Mouse (Mus musculus): ENCODE measurements at regions not wholly inside any gene's neighbourhood (a gene's known extent, or its start where the extent isn't known, plus 50 kb on each side); places are given as distances from the start of the nearest gene placed in this dataset.

DNA sequence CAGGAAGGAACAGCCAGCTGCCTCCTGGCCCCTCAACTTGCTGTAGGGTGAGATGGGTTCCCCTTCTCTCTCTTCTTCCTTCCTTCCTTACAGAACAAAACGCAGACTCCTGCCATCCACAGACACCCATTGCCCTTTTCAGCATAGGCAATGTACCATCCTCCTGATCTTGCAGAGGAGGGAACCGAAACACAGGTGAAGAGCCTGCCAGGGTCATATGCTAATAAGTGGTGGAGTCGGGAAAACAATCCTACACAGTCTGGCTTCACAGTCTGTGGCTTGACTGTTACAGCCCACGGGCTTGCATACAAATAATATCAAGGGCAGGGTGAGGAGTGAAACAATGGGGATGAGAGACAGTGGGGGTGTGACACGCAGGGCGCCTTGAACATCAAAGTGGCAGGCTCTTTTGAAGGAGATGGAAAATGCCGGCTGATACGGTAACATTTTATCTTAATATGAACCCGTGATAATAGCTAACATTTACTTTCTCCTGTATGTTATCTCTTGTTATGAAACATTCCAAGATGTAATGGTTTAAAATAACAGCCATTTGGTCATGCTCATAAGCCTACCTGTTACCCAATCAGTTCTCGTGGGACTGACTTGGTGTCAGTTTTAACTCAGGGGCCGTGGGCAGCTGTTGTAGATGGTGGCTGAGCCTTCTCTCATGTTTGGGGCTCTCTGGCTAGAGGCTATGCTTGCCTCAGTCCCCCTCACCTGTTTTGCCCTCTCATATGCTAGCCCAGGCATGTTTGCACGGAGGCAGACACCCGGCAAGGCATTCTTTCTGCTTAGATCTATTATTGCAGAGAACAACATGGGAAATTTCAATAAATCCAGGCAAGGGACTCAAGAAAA lies 169.4 kb upstream of the Runx1 start:
- no peak overlapping the region for H3K4me2 ChIP-seq (ENCODE audit: low read depth, low read length)
- no peak overlapping the region for H3K27ac ChIP-seq (ENCODE audit: low read length)
- H3K9me3 ChIP-seq (replicated peaks; ENCODE audit: control insufficient read depth, low read length), result 0 out of 2 replicates have a peak, but pooled peaks cover 2% of the 10 kb centered on the region
- H3K9ac ChIP-seq (ENCODE audit: low read depth, low read length), result no peak overlapping the region
- no peaks in the 10 kb centered on the region for H3K4me1 ChIP-seq (ENCODE audit: control insufficient read depth, low read depth, low read length)
- no peak overlapping the region for H3K4me3 ChIP-seq (ENCODE audit: low read depth, low read length)
- H3K36me3 ChIP-seq (ENCODE audit: control insufficient read depth, insufficient read depth), result no peaks in the 10 kb centered on the region
- WGBS (ENCODE audit: insufficient replicate concordance), result 51% methylated on average over 13 of the region's 13 CpGs
- no peaks in the 10 kb centered on the region for H3K27me3 ChIP-seq (ENCODE audit: control insufficient read depth, insufficient read depth, low read depth, low read length)
- no peak for ATAC-seq (ENCODE audit: low read depth)

DNA sequence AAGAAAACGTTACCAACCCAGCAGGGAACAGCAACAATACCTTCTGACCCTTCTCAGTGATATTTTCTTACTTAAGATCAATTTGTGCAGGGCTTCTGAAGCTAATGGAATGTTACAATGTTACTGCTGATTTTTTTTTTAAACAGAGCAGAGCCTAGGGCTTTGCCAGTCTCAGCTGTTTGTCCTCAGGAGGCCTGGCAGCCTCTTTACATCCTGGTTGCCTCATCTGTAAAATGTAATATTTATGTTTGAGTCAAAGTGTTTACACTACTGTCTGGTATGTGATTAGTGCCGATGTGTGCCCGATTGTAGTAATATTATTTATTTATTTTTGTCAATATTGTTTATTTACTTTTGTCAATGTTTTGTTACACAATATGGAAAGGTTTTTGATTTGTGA lies 166.9 kb upstream of the Runx1 start:
- no peak for ATAC-seq (ENCODE audit: low read depth)
- WGBS (ENCODE audit: insufficient replicate concordance), result 53% methylated on average over 3 of the region's 3 CpGs
- Histone ChIP-seq H3K9me3 (replicated peaks; ENCODE audit: control insufficient read depth, low read length) (no peaks in the 10 kb centered on the region), H3K27me3 (ENCODE audit: control insufficient read depth, insufficient read depth, low read depth, low read length) (no peaks in the 10 kb centered on the region), H3K4me2 (ENCODE audit: low read depth, low read length) (no peak overlapping the region), H3K27ac (ENCODE audit: low read length) (no peak overlapping the region), H3K36me3 (ENCODE audit: control insufficient read depth, insufficient read depth) (no peaks in the 10 kb centered on the region), H3K9ac (ENCODE audit: low read depth, low read length) (no peak overlapping the region), H3K4me1 (ENCODE audit: control insufficient read depth, low read depth, low read length) (no peaks in the 10 kb centered on the region), H3K4me3 (ENCODE audit: low read depth, low read length) (no peak overlapping the region)

DNA sequence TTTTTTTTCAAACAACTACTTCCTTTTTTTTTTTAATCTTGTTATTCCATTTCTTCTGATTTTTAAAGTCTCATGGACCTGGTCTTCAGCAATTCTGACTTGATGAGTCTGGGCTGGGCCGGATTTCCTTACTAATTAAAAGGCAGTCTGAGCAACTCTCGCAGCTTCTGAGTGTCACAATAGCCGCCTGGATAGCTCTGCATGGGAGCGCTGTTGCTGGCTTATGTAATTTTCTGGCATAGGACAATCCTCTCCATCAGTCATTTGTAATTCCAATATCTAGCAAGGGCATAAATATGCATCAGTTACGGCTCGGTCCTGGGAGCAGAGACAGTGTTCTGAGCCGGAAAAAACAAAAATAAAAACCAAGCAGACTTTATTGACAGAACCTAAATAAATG lies 165.5 kb upstream of the Runx1 start:
- no peaks in the 10 kb centered on the region for H3K9me3 ChIP-seq (replicated peaks; ENCODE audit: control insufficient read depth, low read length)
- no peak overlapping the region for H3K4me2 ChIP-seq (ENCODE audit: low read depth, low read length)
- no peaks in the 10 kb centered on the region for H3K27me3 ChIP-seq (ENCODE audit: control insufficient read depth, insufficient read depth, low read depth, low read length)
- no peak overlapping the region for H3K4me3 ChIP-seq (ENCODE audit: low read depth, low read length)
- no peak overlapping the region for H3K27ac ChIP-seq (ENCODE audit: low read length)
- WGBS (ENCODE audit: insufficient replicate concordance), result 67% methylated on average over 7 of the region's 7 CpGs
- no peak for ATAC-seq (ENCODE audit: low read depth)
- no peaks in the 10 kb centered on the region for H3K36me3 ChIP-seq (ENCODE audit: control insufficient read depth, insufficient read depth)
- H3K4me1 ChIP-seq (ENCODE audit: control insufficient read depth, low read depth, low read length), result no peaks in the 10 kb centered on the region
- H3K9ac ChIP-seq (ENCODE audit: low read depth, low read length), result no peak overlapping the region

DNA sequence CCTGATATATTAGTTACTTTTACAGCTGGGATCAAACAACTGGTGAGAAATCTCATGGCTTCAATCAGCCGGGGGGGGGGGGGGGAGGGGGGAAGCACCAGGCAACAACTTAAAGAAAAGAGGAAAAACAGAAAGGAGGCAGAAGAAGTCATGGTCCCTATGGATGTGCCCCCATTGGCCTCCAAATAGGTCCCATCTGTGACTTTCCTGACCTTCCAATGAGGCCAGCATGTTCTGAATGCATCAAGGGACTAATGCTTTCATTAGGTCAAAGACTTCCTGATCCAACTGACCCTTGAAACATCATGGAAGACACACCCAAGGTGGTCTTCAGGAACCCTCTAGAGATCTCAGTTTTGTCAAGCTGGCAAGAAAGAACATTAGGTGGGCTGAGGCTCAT lies 162.5 kb upstream of the Runx1 start:
- H3K9ac ChIP-seq (ENCODE audit: low read depth, low read length), result no peak overlapping the region
- no peak overlapping the region for H3K4me3 ChIP-seq (ENCODE audit: low read depth, low read length)
- 29% methylated on average over 1 of the region's 1 CpGs for WGBS (ENCODE audit: insufficient replicate concordance)
- H3K4me2 ChIP-seq (ENCODE audit: low read depth, low read length), result no peak overlapping the region
- no peaks in the 10 kb centered on the region for H3K27me3 ChIP-seq (ENCODE audit: control insufficient read depth, insufficient read depth, low read depth, low read length)
- no peaks in the 10 kb centered on the region for H3K36me3 ChIP-seq (ENCODE audit: control insufficient read depth, insufficient read depth)
- H3K4me1 ChIP-seq (ENCODE audit: control insufficient read depth, low read depth, low read length), result no peaks in the 10 kb centered on the region
- no peak for ATAC-seq (ENCODE audit: low read depth)
- H3K9me3 ChIP-seq (replicated peaks; ENCODE audit: control insufficient read depth, low read length), result no peaks in the 10 kb centered on the region
- H3K27ac ChIP-seq (ENCODE audit: low read length), result no peak overlapping the region

DNA sequence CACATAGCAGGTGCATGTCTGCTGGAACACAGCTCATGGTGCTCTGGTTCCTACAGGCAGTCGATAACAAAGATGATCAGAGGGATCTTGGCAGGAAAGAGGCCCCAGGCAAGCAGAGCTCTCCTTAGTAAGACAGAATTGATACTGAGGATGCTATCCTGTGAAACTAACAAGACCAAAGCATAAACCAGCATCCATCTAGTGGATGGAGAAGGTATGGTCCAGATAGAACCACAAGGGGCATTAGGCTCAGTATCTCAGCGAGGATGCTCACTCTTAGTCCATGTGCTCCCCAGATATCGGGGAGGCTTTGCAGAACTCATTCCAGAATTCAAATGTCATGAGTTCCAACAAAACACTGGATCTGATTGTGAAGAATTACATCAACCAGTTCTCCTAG lies 162.1 kb upstream of the Runx1 start:
- H3K9me3 ChIP-seq (replicated peaks; ENCODE audit: control insufficient read depth, low read length), result no peaks in the 10 kb centered on the region
- H3K4me1 ChIP-seq (ENCODE audit: control insufficient read depth, low read depth, low read length), result no peaks in the 10 kb centered on the region
- no peak overlapping the region for H3K4me2 ChIP-seq (ENCODE audit: low read depth, low read length)
- no peaks in the 10 kb centered on the region for H3K27me3 ChIP-seq (ENCODE audit: control insufficient read depth, insufficient read depth, low read depth, low read length)
- no peak overlapping the region for H3K9ac ChIP-seq (ENCODE audit: low read depth, low read length)
- WGBS (ENCODE audit: insufficient replicate concordance), result 70% methylated on average over 3 of the region's 3 CpGs
- H3K36me3 ChIP-seq (ENCODE audit: control insufficient read depth, insufficient read depth), result no peaks in the 10 kb centered on the region
- ATAC-seq (ENCODE audit: low read depth), result no peak
- no peak overlapping the region for H3K4me3 ChIP-seq (ENCODE audit: low read depth, low read length)
- H3K27ac ChIP-seq (ENCODE audit: low read length), result no peak overlapping the region

DNA sequence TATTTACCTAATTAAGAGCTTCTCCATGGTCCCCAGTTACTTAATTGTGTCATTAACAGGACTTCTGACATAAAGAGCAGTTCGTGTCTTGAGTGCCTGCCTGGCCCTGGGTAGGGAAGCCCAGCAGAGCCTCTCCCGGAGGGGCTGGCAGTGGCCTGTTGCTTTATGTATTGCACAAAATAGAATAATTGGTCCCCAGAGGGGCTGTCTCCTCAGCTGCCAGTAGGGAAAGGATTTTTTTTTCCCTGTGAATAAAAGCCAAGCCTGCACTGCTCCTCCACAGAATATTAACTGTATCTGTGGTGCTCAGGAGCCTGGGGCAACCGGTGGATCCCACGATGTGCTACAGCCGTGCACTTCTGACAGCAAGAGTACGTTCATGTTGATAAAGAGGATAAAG lies 159.8 kb upstream of the Runx1 start:
- no peak for ATAC-seq (ENCODE audit: low read depth)
- H3K9ac ChIP-seq (ENCODE audit: low read depth, low read length), result no peak overlapping the region

DNA sequence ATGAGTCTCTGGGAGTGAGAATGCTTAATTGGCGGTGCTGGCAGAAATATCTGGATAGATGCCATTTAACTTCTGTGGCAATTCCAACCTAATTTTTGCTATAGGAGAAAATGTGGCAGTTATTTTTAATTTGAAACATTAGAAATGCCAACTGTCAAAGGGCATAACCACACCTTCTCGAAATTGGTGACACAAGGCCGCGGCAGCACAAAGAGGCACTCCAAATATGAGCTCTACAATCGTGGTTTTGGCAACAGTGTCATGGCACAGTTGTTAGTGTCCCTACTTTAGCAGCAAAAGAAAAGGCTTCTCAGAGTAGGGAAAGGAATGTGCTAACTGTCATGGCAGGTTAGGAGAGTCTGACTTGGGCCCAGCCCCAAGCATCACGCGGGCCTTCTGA lies 157.0 kb upstream of the Runx1 start:
- H3K4me2 ChIP-seq (ENCODE audit: low read depth, low read length), result no peak overlapping the region
- H3K36me3 ChIP-seq (ENCODE audit: control insufficient read depth, insufficient read depth), result no peaks in the 10 kb centered on the region
- H3K27me3 ChIP-seq (ENCODE audit: control insufficient read depth, insufficient read depth, low read depth, low read length), result no peaks in the 10 kb centered on the region
- no peak overlapping the region for H3K27ac ChIP-seq (ENCODE audit: low read length)
- H3K4me3 ChIP-seq (ENCODE audit: low read depth, low read length), result no peak overlapping the region
- H3K4me1 ChIP-seq (ENCODE audit: control insufficient read depth, low read depth, low read length), result no peaks in the 10 kb centered on the region
- WGBS (ENCODE audit: insufficient replicate concordance), result 80% methylated on average over 7 of the region's 7 CpGs
- no peaks in the 10 kb centered on the region for H3K9me3 ChIP-seq (replicated peaks; ENCODE audit: control insufficient read depth, low read length)
- no peak for ATAC-seq (ENCODE audit: low read depth)
- H3K9ac ChIP-seq (ENCODE audit: low read depth, low read length), result no peak overlapping the region

More for the DNA sequence above, 159.8 kb upstream of the Runx1 start:
- Histone ChIP-seq H3K27me3 (ENCODE audit: control insufficient read depth, insufficient read depth, low read depth, low read length) (no peaks in the 10 kb centered on the region), H3K4me2 (ENCODE audit: low read depth, low read length) (no peak overlapping the region), H3K9me3 (replicated peaks; ENCODE audit: control insufficient read depth, low read length) (no peaks in the 10 kb centered on the region), H3K4me3 (ENCODE audit: low read depth, low read length) (no peak overlapping the region), H3K36me3 (ENCODE audit: control insufficient read depth, insufficient read depth) (no peaks in the 10 kb centered on the region), H3K4me1 (ENCODE audit: control insufficient read depth, low read depth, low read length) (no peaks in the 10 kb centered on the region), H3K27ac (ENCODE audit: low read length) (no peak overlapping the region)
- whole genome bisulfite sequencing (ENCODE audit: insufficient replicate concordance), result 54% methylated on average over 6 of the region's 6 CpGs

DNA sequence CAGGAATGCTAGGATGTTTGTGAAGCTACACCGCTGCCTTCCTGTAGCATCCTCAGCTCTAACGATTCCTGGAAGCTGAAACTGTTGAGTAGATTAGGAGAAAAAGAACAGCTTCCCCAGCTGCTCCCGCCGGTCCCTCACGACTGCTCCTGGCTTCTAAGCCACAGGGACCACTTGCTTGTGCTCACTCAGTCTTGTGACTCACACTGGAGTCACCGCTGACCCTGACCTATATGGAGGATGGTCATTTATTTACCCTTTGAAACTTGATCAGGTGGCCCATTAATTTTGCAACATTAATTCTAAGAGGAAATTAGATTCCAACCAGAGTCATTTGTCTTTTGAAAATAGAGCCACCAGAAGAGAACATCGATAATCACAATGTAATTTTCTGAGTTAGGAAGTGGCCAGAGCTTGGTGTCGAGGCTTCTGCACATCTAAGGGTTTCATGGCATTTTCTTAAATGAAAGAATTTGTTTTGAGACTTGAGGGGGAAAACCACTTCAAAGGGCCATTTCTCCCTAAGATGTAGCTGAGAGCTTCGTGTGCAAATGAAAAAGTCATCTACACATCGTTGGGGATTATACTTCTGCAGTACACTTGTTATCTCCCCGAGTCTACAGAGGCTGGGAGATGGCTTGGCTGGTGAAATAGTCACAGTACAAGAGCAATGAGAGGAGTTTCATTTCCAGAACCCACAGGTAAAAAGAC lies 153.8 kb upstream of the Runx1 start:
- no peak for ATAC-seq (ENCODE audit: low read depth)

DNA sequence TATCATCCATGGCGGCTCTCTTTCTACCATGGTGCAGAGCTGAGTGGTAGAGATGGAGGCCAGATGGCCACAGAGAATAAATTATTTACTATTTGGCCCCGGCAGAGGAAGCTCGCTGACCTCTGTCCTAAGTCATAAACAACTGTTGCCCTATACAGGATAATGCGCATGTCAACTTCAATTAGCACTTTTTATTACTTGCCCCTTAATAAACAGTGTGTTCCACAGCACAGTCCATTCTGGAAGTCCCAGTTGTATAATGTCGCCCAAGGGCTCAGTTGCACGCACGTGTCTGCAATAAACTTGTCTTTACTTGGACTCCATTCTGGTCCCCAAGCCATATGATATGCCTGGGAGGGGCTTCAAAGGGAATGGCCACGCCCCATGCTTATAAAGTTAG lies 150.1 kb upstream of the Runx1 start:
- H3K36me3 ChIP-seq (ENCODE audit: control insufficient read depth, insufficient read depth), result no peaks in the 10 kb centered on the region
- no peak for ATAC-seq (ENCODE audit: low read depth)
- 76% methylated on average over 8 of the region's 8 CpGs for WGBS (ENCODE audit: insufficient replicate concordance)
- H3K27me3 ChIP-seq (ENCODE audit: control insufficient read depth, insufficient read depth, low read depth, low read length), result no peaks in the 10 kb centered on the region
- no peaks in the 10 kb centered on the region for H3K9me3 ChIP-seq (replicated peaks; ENCODE audit: control insufficient read depth, low read length)
- H3K27ac ChIP-seq (ENCODE audit: low read length), result no peak overlapping the region
- no peak overlapping the region for H3K9ac ChIP-seq (ENCODE audit: low read depth, low read length)
- no peak overlapping the region for H3K4me3 ChIP-seq (ENCODE audit: low read depth, low read length)
- no peak overlapping the region for H3K4me2 ChIP-seq (ENCODE audit: low read depth, low read length)
- H3K4me1 ChIP-seq (ENCODE audit: control insufficient read depth, low read depth, low read length), result no peaks in the 10 kb centered on the region

More for the DNA sequence above, 153.8 kb upstream of the Runx1 start:
- H3K36me3 ChIP-seq (ENCODE audit: control insufficient read depth, insufficient read depth), result no peaks in the 10 kb centered on the region
- WGBS (ENCODE audit: insufficient replicate concordance), result 60% methylated on average over 11 of the region's 11 CpGs
- no peak overlapping the region for H3K27ac ChIP-seq (ENCODE audit: low read length)
- H3K27me3 ChIP-seq (ENCODE audit: control insufficient read depth, insufficient read depth, low read depth, low read length), result no peaks in the 10 kb centered on the region
- no peak overlapping the region for H3K4me2 ChIP-seq (ENCODE audit: low read depth, low read length)
- H3K4me3 ChIP-seq (ENCODE audit: low read depth, low read length), result no peak overlapping the region
- no peak overlapping the region for H3K9ac ChIP-seq (ENCODE audit: low read depth, low read length)
- no peaks in the 10 kb centered on the region for H3K9me3 ChIP-seq (replicated peaks; ENCODE audit: control insufficient read depth, low read length)
- H3K4me1 ChIP-seq (ENCODE audit: control insufficient read depth, low read depth, low read length), result no peaks in the 10 kb centered on the region
